Mouse (Mus musculus) spleen, adult 2 months (tissue): ENCODE results near the gene Gprc5c. TPM values are rescaled to one million over a fixed set of nuclear protein-coding genes. Genes with fewer than 3 reads are reported as not detected.

Experiments
- DNase-seq, 2 experiments: peaks; one replicate each; pipeline versions ENCODE4 v3.0.0 to v3.0.0-alpha.2; 2012 to 2021; ENCODE audit warnings: low spot score in 2 of 2, low read depth in 1 of 2
- H3K27ac ChIP-seq: fragments of 200-500 bp; 2 replicates; pipeline ENCODE4 v1.5.1; 2012; ENCODE audit warnings: low read length, inconsistent platforms; ENCODE audit not compliant: insufficient read depth
- H3K27me3 ChIP-seq: fragments of 200-500 bp; 2 replicates; pipeline ENCODE4 v1.6.1; 2012; ENCODE audit warnings: mild to moderate bottlenecking, moderate library complexity, low read length, inconsistent platforms; ENCODE audit not compliant: control insufficient read depth, insufficient read depth
- H3K36me3 ChIP-seq: fragments of 200-500 bp; 2 replicates; pipeline ENCODE4 v1.6.1; 2012; ENCODE audit warnings: mild to moderate bottlenecking, low read length, inconsistent platforms; ENCODE audit not compliant: control insufficient read depth, insufficient read depth
- H3K4me1 ChIP-seq: fragments of 200-500 bp; 2 replicates; pipeline ENCODE4 v1.6.1; 2011; ENCODE audit warnings: inconsistent platforms; ENCODE audit not compliant: control insufficient read depth, insufficient read depth, insufficient read length
- H3K4me3 ChIP-seq: fragments of 200-500 bp; 2 replicates; pipeline ENCODE4 v1.5.1; 2011; ENCODE audit warnings: mild to moderate bottlenecking, inconsistent platforms; ENCODE audit not compliant: insufficient read depth, insufficient read length; ENCODE audit errors: extremely low read depth
- CTCF ChIP-seq: fragments of 200-500 bp; IDR thresholded peaks from 2 replicates; pipeline ENCODE4 v1.5.1; 2011; ENCODE audit warnings: mild to moderate bottlenecking, inconsistent platforms; ENCODE audit not compliant: insufficient read depth, insufficient read length, insufficient replicate concordance; ENCODE audit errors: extremely low read depth
- POLR2A ChIP-seq: fragments of 200-500 bp; IDR thresholded peaks from 2 replicates; pipeline ENCODE4 v1.6.1; 2011; ENCODE audit warnings: low read depth, low read length, inconsistent platforms
- WGBS: fragments of 180-500 bp; shearing (Covaris S2); methylation state at CpG from one replicate; pipeline ENCODE4 v1.1.7; 2018; 5-methylcytosine and 5-hydroxymethylcytosine counted together
- polyA plus RNA-seq: library from polyadenylated mRNA; depleted of rRNA; stranded (reverse); fragments of >200 nt; gene quantifications from 2 replicates; pipeline ENCODE4 v1.2.3, GENCODE M21; 2012

The Gprc5c gene
- polyA plus RNA-seq, 1 experiment: 9.5 TPM

DNA sequence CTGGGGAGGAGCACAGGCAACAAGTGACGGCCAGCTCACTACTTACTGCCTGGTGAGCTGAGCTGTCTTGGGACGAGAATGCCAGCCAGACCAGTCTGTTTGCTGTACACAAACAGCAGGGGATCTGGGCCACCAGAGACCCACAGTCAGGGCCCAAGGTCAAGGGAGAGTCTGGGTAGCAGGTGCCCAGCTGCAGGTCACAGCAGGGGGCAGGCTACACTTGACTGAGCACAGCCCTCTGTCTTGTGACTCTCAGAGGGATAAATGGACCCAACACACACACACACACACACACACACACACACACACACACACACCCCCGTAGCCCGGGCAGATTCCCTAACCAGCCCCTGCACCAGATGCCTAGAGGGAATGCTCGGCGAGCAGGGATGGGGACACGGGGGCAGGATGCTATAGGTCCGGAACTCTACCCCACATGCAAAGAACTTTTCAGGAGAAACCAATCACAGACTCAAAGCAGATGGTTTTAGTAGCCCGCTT is 24.4 kb downstream of the Gprc5c start:
- Histone ChIP-seq H3K36me3 (no peaks in the 10 kb centered on the region), H3K27me3 (no peaks in the 10 kb centered on the region), H3K4me1 (peaks cover 20% of the 10 kb centered on the region; the same call in 1 of the 2 replicates), H3K4me3 (no peak overlapping the region), H3K27ac (peak overlapping the region; percentile 40; the same call in 1 of the 2 replicates)
- 37% methylated on average over 9 of the region's 9 CpGs for WGBS
- DNase-seq: no peak
- TF ChIP-seq POLR2A (no peak), CTCF (no peak)

DNA sequence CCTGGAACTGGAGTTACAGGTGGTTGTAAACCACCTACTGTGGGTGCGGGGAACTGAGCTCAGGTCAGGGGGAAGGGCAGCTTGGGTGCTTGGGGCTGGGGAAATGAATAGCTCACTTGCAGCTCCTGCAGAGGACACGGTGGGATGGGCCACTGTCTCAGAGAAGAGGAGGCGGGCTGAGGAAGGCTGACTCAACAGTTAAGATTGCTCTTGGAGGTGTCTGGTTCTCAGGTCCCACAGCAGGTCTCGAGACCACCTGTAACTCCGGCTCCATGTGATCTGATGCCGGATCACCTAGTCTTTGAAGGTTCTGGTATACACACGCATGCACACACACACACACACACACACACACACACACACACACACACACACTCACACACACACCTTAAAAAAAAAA is 25.2 kb downstream of the Gprc5c start:
- 58% methylated on average over 7 of the region's 7 CpGs for WGBS
- no peak for DNase-seq
- Histone ChIP-seq H3K27ac (peak overlapping the region; percentile 51), H3K27me3 (no peaks in the 10 kb centered on the region), H3K4me3 (no peak overlapping the region), H3K4me1 (peaks cover 20% of the 10 kb centered on the region; the same call in 1 of the 2 replicates), H3K36me3 (no peaks in the 10 kb centered on the region)
- TF ChIP-seq POLR2A (no peak), CTCF (no peak)

DNA sequence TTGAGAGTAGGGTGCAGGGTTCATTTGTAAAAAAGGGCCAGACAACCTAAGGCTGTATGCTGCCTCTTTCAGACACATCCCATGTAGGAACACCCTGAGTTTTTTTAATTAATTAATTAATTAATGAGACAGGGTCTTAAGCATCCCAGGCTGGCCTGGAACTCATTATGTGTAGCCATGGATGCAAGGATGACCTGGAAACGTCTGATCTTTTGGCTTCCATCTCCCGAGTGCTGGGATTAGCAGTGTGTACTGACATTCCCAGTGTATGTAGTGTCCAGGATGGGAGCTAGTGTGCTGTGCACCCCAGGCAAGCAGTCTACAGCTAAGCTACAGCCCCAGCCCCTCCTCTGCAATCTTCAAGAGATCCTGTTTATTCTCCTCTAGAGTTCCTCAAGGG is 25.7 kb downstream of the Gprc5c start:
- no peak for TF ChIP-seq CTCF
- TF ChIP-seq POLR2A: no peak
- no peak overlapping the region for H3K4me3 ChIP-seq
- no peaks in the 10 kb centered on the region for H3K27me3 ChIP-seq
- 76% methylated on average over 2 of the region's 2 CpGs for WGBS
- no peaks in the 10 kb centered on the region for H3K36me3 ChIP-seq
- H3K4me1 ChIP-seq: peaks cover 20% of the 10 kb centered on the region; the same call in 1 of the 2 replicates
- DNase-seq: no peak
- H3K27ac ChIP-seq: peak overlapping the region; percentile 61; the same call in 1 of the 2 replicates

GRCm38 (mm10) chr11:114877145-114877544 is 26.2 kb downstream of the Gprc5c start:
- peak overlapping the region; percentile 61; the same call in 1 of the 2 replicates for H3K27ac ChIP-seq
- H3K4me3 ChIP-seq: no peak overlapping the region
- TF ChIP-seq POLR2A (no peak), CTCF (peak; percentile 41; the same call in 1 of the 2 replicates)
- H3K4me1 ChIP-seq: peaks cover 20% of the 10 kb centered on the region; the same call in 1 of the 2 replicates
- peak in 1 of 2 experiments; percentile 48 for DNase-seq
- no peaks in the 10 kb centered on the region for H3K27me3 ChIP-seq
- WGBS: 38% methylated on average over 3 of the region's 3 CpGs
- no peaks in the 10 kb centered on the region for H3K36me3 ChIP-seq

- peaks cover 27% of the 10 kb centered on the region; the same call in 1 of the 2 replicates for H3K4me1 ChIP-seq
- WGBS: 32% methylated on average over 2 of the region's 2 CpGs
- DNase-seq: no peak
Observed at GRCm38 (mm10) chr11:114879666-114880065, 28.7 kb downstream of the Gprc5c start.

DNA sequence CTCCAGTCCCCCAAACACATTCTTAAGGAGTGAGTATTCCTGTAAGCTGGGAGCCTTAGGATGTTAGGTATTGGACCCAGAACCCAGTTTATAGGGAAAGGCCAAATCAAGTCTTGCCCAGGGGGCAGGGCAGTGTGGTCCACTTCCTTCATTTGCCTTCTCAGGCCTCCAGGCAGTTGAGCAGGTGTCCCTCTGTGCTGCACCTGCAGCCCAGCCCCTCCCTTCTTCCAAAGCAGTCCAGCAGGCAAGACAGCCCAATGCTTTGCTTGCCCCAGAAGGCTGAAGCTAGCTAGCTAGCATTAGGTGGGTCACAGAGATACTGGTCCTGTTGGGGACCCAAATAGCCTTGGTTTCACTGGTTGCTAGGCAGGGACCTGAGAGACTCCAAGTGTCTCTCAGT is 29.2 kb downstream of the Gprc5c start:
- H3K36me3 ChIP-seq: no peaks in the 10 kb centered on the region
- no peak overlapping the region for H3K4me3 ChIP-seq
- H3K27me3 ChIP-seq: no peaks in the 10 kb centered on the region
- H3K27ac ChIP-seq: peak overlapping the region; percentile 34
- peaks cover 27% of the 10 kb centered on the region; the same call in 1 of the 2 replicates for H3K4me1 ChIP-seq
- DNase-seq: no peak
- TF ChIP-seq POLR2A: no peak
- TF ChIP-seq CTCF: no peak

More at GRCm38 (mm10) chr11:114879666-114880065, 28.7 kb downstream of the Gprc5c start:
- no peaks in the 10 kb centered on the region for H3K36me3 ChIP-seq
- no peak overlapping the region for H3K27ac ChIP-seq
- TF ChIP-seq POLR2A (no peak), CTCF (no peak)
- no peaks in the 10 kb centered on the region for H3K27me3 ChIP-seq
- no peak overlapping the region for H3K4me3 ChIP-seq

DNA sequence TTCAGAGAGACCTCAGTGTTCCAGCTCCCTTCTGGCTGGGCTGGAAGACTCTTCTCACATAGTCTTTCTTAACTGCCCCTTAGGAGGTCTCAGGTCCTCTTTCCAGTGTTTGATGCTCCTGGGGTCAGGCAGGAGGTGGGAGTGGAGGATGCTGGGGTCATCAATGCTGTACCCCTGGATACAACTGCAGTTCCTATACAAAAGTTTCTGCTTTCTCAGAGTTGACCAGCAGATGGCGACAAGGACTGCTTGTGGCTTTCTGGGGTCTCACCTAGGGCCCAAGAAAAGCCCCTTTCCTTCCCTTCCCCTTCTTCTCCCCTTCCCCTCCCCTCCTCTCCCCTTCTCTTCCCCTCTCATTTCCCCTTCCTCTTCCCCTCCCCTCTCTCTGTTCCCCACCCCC is 29.6 kb downstream of the Gprc5c start:
- peak in 1 of 2 experiments; percentile 51 for DNase-seq
- Histone ChIP-seq H3K27ac (peak overlapping the region; percentile 34), H3K4me3 (no peak overlapping the region), H3K36me3 (no peaks in the 10 kb centered on the region), H3K4me1 (peaks cover 27% of the 10 kb centered on the region; the same call in 1 of the 2 replicates), H3K27me3 (no peaks in the 10 kb centered on the region)
- TF ChIP-seq CTCF (peak; percentile 62; the same call in 1 of the 2 replicates), POLR2A (no peak)
- 4% methylated on average over 1 of the region's 1 CpGs for WGBS
